ENCODE assay signal across 28 mouse cellular contexts in genomic region chr14:47319362-47319761, GRCm38 (mm10). TPM values are rescaled to one million over a fixed set of nuclear protein-coding genes. Genes with fewer than 3 reads are reported as not detected.
A peak's percentile ranks its signal among the peaks of the same experiment; 100 is the strongest.
DNase-seq lines count a peak whose midpoint lies in the region; ATAC-seq and TF ChIP-seq lines count a peak whose summit lies in the region.
"Had no signal": no experiment of that assay in that cellular context is flagged by ENCODE, and none has a peak within 500 bp of the region (broad histone marks: within the 10 kb centered on the region; RNA-seq: fewer than 3 reads in every experiment).

No protein-coding gene starts in this region.

- 61% methylated on average over 5 of the region's 5 CpGs for WGBS in intestine, postnatal 0 days
- WGBS in intestine, embryonic 15.5 days = 85% methylated on average over 5 of the region's 5 CpGs
- WGBS in liver, embryonic 13.5 days (ENCODE audit: insufficient replicate concordance) = 78% methylated on average over 5 of the region's 5 CpGs
- WGBS in liver, postnatal 0 days (ENCODE audit: insufficient replicate concordance) = 73% methylated on average over 5 of the region's 5 CpGs

- no peak for TF ChIP-seq CTCF in intestine, postnatal 0 days (IDR thresholded peaks at IDR 0.05; ENCODE audit: low read depth)
- no peak for TF ChIP-seq CTCF in liver, postnatal 0 days (IDR thresholded peaks at IDR 0.05; ENCODE audit: low read depth)
- TF ChIP-seq CTCF in MEL (IDR thresholded peaks at IDR 0.05 in 2 of 3, conservative IDR thresholded peaks at IDR 0.05 in 1 of 3; ENCODE audit: control insufficient read depth in 1 of 3, insufficient read depth in 1 of 3, low read depth in 2 of 3, low read length in 3 of 3, poor library complexity in 1 of 3, severe bottlenecking in 1 of 3) = no peak

- intact Hi-C loops in left cerebral cortex, postnatal 36 days (cut with DNase I) = no loop called here

- H3K4me1 ChIP-seq in intestine, postnatal 0 days (replicated peaks; ENCODE audit: control insufficient read depth, insufficient read depth, low read length) = no peaks in the 10 kb centered on the region
- H3K4me1 ChIP-seq in intestine, embryonic 15.5 days (replicated peaks) = no peaks in the 10 kb centered on the region
- H3K4me1 ChIP-seq in liver, embryonic 13.5 days (replicated peaks) = peaks cover 37% of the 10 kb centered on the region
- H3K4me1 ChIP-seq in liver, postnatal 0 days (ENCODE audit: insufficient read depth) = 0 out of 2 replicates have a peak, but pooled peaks cover 2% of the 10 kb centered on the region
- H3K4me1 ChIP-seq in MEL (ENCODE audit: control insufficient read depth in 1 of 2, insufficient read depth in 2 of 2, low read length in 2 of 2) = peaks cover 0 to 4% of the 10 kb centered on the region in 2 experiments; a peak in 2 of 4 replicates
- H3K4me1 ChIP-seq: embryonic facial prominence, embryonic 13.5 days; embryonic facial prominence, embryonic 15.5 days; forebrain, embryonic 10.5 days; forebrain, embryonic 12.5 days had no signal

- peaks cover 4% of the 10 kb centered on the region; the same call in 1 of the 2 replicates for H3K79me2 ChIP-seq in MEL (ENCODE audit: control insufficient read depth, insufficient read depth, low read length, poor library complexity)

- TF ChIP-seq EP300 in liver, postnatal 0 days (IDR thresholded peaks at IDR 0.05; ENCODE audit: low read depth) = no peak
- TF ChIP-seq EP300 in MEL (IDR thresholded peaks at IDR 0.05; ENCODE audit: low read depth in 1 of 2, low read length in 2 of 2) = no peak

- H3K4me3 ChIP-seq in intestine, postnatal 0 days (ENCODE audit: low read depth, low read length) = no peak overlapping the region
- no peak overlapping the region for H3K4me3 ChIP-seq in intestine, embryonic 15.5 days (replicated peaks)
- no peak overlapping the region for H3K4me3 ChIP-seq in liver, embryonic 13.5 days (replicated peaks)
- H3K4me3 ChIP-seq in liver, postnatal 0 days (ENCODE audit: low read depth, low read length) = no peak overlapping the region
- no peak overlapping the region for H3K4me3 ChIP-seq in MEL (ENCODE audit: control insufficient read depth in 1 of 2, insufficient read depth in 1 of 2, low read depth in 2 of 2, low read length in 2 of 2)
- H3K4me3 ChIP-seq: embryonic facial prominence, embryonic 13.5 days; embryonic facial prominence, embryonic 15.5 days; erythroblast, embryonic 14.5 days; forebrain, embryonic 10.5 days; forebrain, embryonic 12.5 days had no signal

- H3K9ac ChIP-seq in intestine, postnatal 0 days (ENCODE audit: low read depth, low read length) = no peak overlapping the region
- H3K9ac ChIP-seq in intestine, embryonic 15.5 days = no peak overlapping the region
- H3K9ac ChIP-seq in liver, embryonic 13.5 days = no peak overlapping the region
- H3K9ac ChIP-seq in liver, postnatal 0 days (replicated peaks) = no peak overlapping the region
- no peak overlapping the region for H3K9ac ChIP-seq in MEL (ENCODE audit: control insufficient read depth, low read depth, low read length, poor library complexity, severe bottlenecking)
- H3K9ac ChIP-seq: embryonic facial prominence, embryonic 13.5 days; embryonic facial prominence, embryonic 15.5 days; forebrain, embryonic 12.5 days had no signal

- no peak for TF ChIP-seq RAD21 in MEL (IDR thresholded peaks at IDR 0.05; ENCODE audit: low read depth, low read length)

- no peak overlapping the region; the same call in 1 of the 2 replicates for H3K27ac ChIP-seq in intestine, postnatal 0 days (ENCODE audit: low read depth, low read length)
- H3K27ac ChIP-seq in intestine, embryonic 15.5 days = no peak overlapping the region
- H3K27ac ChIP-seq in liver, embryonic 13.5 days = peak overlapping the region; percentile 6; the same call in 1 of the 2 replicates
- no peak overlapping the region for H3K27ac ChIP-seq in liver, postnatal 0 days (ENCODE audit: low read depth)
- no peak overlapping the region for H3K27ac ChIP-seq in MEL (ENCODE audit: control insufficient read depth, low read depth, low read length)
- H3K27ac ChIP-seq: embryonic facial prominence, embryonic 13.5 days; embryonic facial prominence, embryonic 15.5 days; forebrain, embryonic 10.5 days; forebrain, embryonic 12.5 days had no signal

- H3K36me3 ChIP-seq in intestine, postnatal 0 days (ENCODE audit: control insufficient read depth, insufficient read depth) = peaks cover 26% of the 10 kb centered on the region
- H3K36me3 ChIP-seq in intestine, embryonic 15.5 days = peaks cover 9% of the 10 kb centered on the region; the same call in 1 of the 2 replicates
- peaks cover 55% of the 10 kb centered on the region for H3K36me3 ChIP-seq in liver, embryonic 13.5 days
- peaks cover 29% of the 10 kb centered on the region for H3K36me3 ChIP-seq in liver, postnatal 0 days (replicated peaks; ENCODE audit: insufficient read depth, low read length)
- peaks cover 14 to 15% of the 10 kb centered on the region in 2 experiments for H3K36me3 ChIP-seq in MEL (ENCODE audit: control insufficient read depth in 1 of 2, insufficient read depth in 2 of 2, low read length in 2 of 2)

- peak; percentile 33 for DNase-seq in heart, adult 11 months
- no peak for DNase-seq in heart, adult 8-10 months (ENCODE audit: low spot score)
- DNase-seq in liver, embryonic 13.5 days = no peak
- no peak for DNase-seq in liver, postnatal 0 days
- no peak for DNase-seq in MEL (ENCODE audit: low read depth, low spot score)
- DNase-seq in left cerebral cortex, postnatal 36 days (ENCODE audit: low spot score in 2 of 2) = no peak
- DNase-seq: adrenal gland, adult 2 months; adrenal gland, postnatal 10 days; adrenal gland, postnatal 25 days; B cell, adult 2 months; cerebellum, adult 11 months; cerebellum, adult 18-20 months; cerebellum, adult 8-10 months; cerebellum, adult 9-11 months; cerebellum, postnatal 14 days; cerebellum, postnatal 36 days; embryo, embryonic 11 days had no signal

- no peak overlapping the region for H3K4me2 ChIP-seq in intestine, postnatal 0 days (replicated peaks; ENCODE audit: low read depth)
- no peak overlapping the region for H3K4me2 ChIP-seq in intestine, embryonic 15.5 days (replicated peaks)
- H3K4me2 ChIP-seq in liver, embryonic 13.5 days = no peak overlapping the region
- no peak overlapping the region for H3K4me2 ChIP-seq in liver, postnatal 0 days (ENCODE audit: low read depth, low read length)
- H3K4me2 ChIP-seq: embryonic facial prominence, embryonic 13.5 days; embryonic facial prominence, embryonic 15.5 days; forebrain, embryonic 12.5 days had no signal

- H3K27me3 ChIP-seq in intestine, postnatal 0 days (replicated peaks; ENCODE audit: control insufficient read depth, insufficient read depth, low read length) = no peaks in the 10 kb centered on the region
- H3K27me3 ChIP-seq in intestine, embryonic 15.5 days (replicated peaks) = no peaks in the 10 kb centered on the region
- H3K27me3 ChIP-seq in liver, embryonic 13.5 days = no peaks in the 10 kb centered on the region
- no peaks in the 10 kb centered on the region for H3K27me3 ChIP-seq in liver, postnatal 0 days (ENCODE audit: insufficient read depth, low read length)
- no peaks in the 10 kb centered on the region for H3K27me3 ChIP-seq in MEL (ENCODE audit: control insufficient read depth in 1 of 2, insufficient read depth in 2 of 2, low read length in 2 of 2)
- H3K27me3 ChIP-seq: CH12.LX; embryonic facial prominence, embryonic 13.5 days; embryonic facial prominence, embryonic 15.5 days; forebrain, embryonic 12.5 days had no signal

- no peaks in the 10 kb centered on the region for H3K9me3 ChIP-seq in intestine, postnatal 0 days (ENCODE audit: control insufficient read depth)
- no peaks in the 10 kb centered on the region for H3K9me3 ChIP-seq in intestine, embryonic 15.5 days
- no peaks in the 10 kb centered on the region for H3K9me3 ChIP-seq in liver, embryonic 13.5 days (replicated peaks)
- H3K9me3 ChIP-seq in liver, postnatal 0 days (ENCODE audit: low read length) = no peaks in the 10 kb centered on the region
- H3K9me3 ChIP-seq in MEL (replicated peaks; ENCODE audit: insufficient read depth, low read length) = no peaks in the 10 kb centered on the region
- H3K9me3 ChIP-seq: embryonic facial prominence, embryonic 13.5 days; embryonic facial prominence, embryonic 15.5 days; forebrain, embryonic 10.5 days; forebrain, embryonic 12.5 days; G1E had no signal

- TF ChIP-seq POLR2A in MEL (IDR thresholded peaks at IDR 0.05; ENCODE audit: control insufficient read depth in 1 of 2, insufficient read depth in 1 of 2, low read depth in 1 of 2, low read length in 2 of 2, poor library complexity in 1 of 2) = no peak

- 0 out of 2 replicates have a peak, but pooled peaks have one; percentile 39 for ATAC-seq in intestine, postnatal 0 days
- no peak for ATAC-seq in intestine, embryonic 15.5 days
- ATAC-seq in liver, embryonic 13.5 days (ENCODE audit: low read depth) = no peak
- ATAC-seq in liver, postnatal 0 days = no peak
- ATAC-seq: CD4-positive, CD25-positive, alpha-beta regulatory T cell, adult 4 months; forebrain, embryonic 14.5 days had no signal

RNA-seq across cellular contexts. Expression of gene Mapk1ip1l, which starts 21.3 kb away (rescaled TPM):
- 10 to 100 TPM; 21.8 to 35.6 (median 30.7) TPM for total RNA-seq in heart, adult 8-10 months (2022)
- 30.8 and 31.2 TPM in 2 replicates for polyA plus RNA-seq in intestine, postnatal 0 days (2015; fragmentation: Nextera tagmentation; extraction: Ambion mirVana)
- polyA plus RNA-seq in intestine, embryonic 15.5 days (2015; fragmentation: Nextera tagmentation; extraction: Ambion mirVana) = 61.5 and 63.4 TPM in 2 replicates
- polyA plus RNA-seq in liver, embryonic 13.5 days (2015; fragmentation: Nextera tagmentation; extraction: Ambion mirVana) = 28.7 and 36.8 TPM in 2 replicates
- polyA plus RNA-seq in liver, postnatal 0 days (2015; fragmentation: Nextera tagmentation; extraction: Ambion mirVana) = 15.1 and 16.6 TPM in 2 replicates
- total RNA-seq in MEL (2012; rRNA removed) = 33.8 and 37.8 TPM in 2 replicates
- 100 to 1,000 TPM in 1 of 2 experiments, 10 to 100 TPM in 1; 59.5 to 159 TPM for polyA plus RNA-seq in MEL (2012; ENCODE audit: insufficient read depth in 1 of 2, insufficient read length in 2 of 2, low read depth in 1 of 2, low replicate concordance in 2 of 2, missing spikeins in 1 of 2)
- total RNA-seq in left cerebral cortex, postnatal 36 days (2021) = 10 to 100 TPM; 42.6 to 54.0 TPM

RNA-seq across cellular contexts. Expression of gene Socs4, which starts 42.6 kb away (rescaled TPM):
- total RNA-seq in heart, adult 8-10 months (2022) = 10 to 100 TPM; 12.7 to 14.2 (median 13.5) TPM
- polyA plus RNA-seq in intestine, postnatal 0 days (2015; fragmentation: Nextera tagmentation; extraction: Ambion mirVana) = 4.3 and 5.3 TPM in 2 replicates
- 4.2 and 4.8 TPM in 2 replicates for polyA plus RNA-seq in intestine, embryonic 15.5 days (2015; fragmentation: Nextera tagmentation; extraction: Ambion mirVana)
- polyA plus RNA-seq in liver, embryonic 13.5 days (2015; fragmentation: Nextera tagmentation; extraction: Ambion mirVana) = 2.3 and 2.7 TPM in 2 replicates
- polyA plus RNA-seq in liver, postnatal 0 days (2015; fragmentation: Nextera tagmentation; extraction: Ambion mirVana) = 1.7 and 1.9 TPM in 2 replicates
- 8.7 and 8.8 TPM in 2 replicates for total RNA-seq in MEL (2012; rRNA removed)
- 10 to 100 TPM; 13.9 to 21.0 TPM for polyA plus RNA-seq in MEL (2012; ENCODE audit: insufficient read depth in 1 of 2, insufficient read length in 2 of 2, low read depth in 1 of 2, low replicate concordance in 2 of 2, missing spikeins in 1 of 2)
- total RNA-seq in left cerebral cortex, postnatal 36 days (2021) = 10 to 100 TPM; 11.5 to 11.6 TPM

RNA-seq across cellular contexts. Expression of gene Wdhd1, which starts 42.7 kb away (rescaled TPM):
- total RNA-seq in heart, adult 8-10 months (2022) = 1 to 10 TPM in 1 of 4 experiments, under 1 TPM in 3; 0.57 to 1.1 (median 0.78) TPM
- polyA plus RNA-seq in intestine, postnatal 0 days (2015; fragmentation: Nextera tagmentation; extraction: Ambion mirVana) = 4.5 and 4.6 TPM in 2 replicates
- 25.1 and 28.4 TPM in 2 replicates for polyA plus RNA-seq in intestine, embryonic 15.5 days (2015; fragmentation: Nextera tagmentation; extraction: Ambion mirVana)
- polyA plus RNA-seq in liver, embryonic 13.5 days (2015; fragmentation: Nextera tagmentation; extraction: Ambion mirVana) = 38.9 and 45.9 TPM in 2 replicates
- polyA plus RNA-seq in liver, postnatal 0 days (2015; fragmentation: Nextera tagmentation; extraction: Ambion mirVana) = 10.1 and 13.7 TPM in 2 replicates
- total RNA-seq in MEL (2012; rRNA removed) = 49.1 and 51.6 TPM in 2 replicates
- polyA plus RNA-seq in MEL (2012; ENCODE audit: insufficient read depth in 1 of 2, insufficient read length in 2 of 2, low read depth in 1 of 2, low replicate concordance in 2 of 2, missing spikeins in 1 of 2) = 10 to 100 TPM in 1 of 2 experiments, not detected in 1; 91.5 TPM
- total RNA-seq in left cerebral cortex, postnatal 36 days (2021) = 1 to 10 TPM; 4.2 to 5.9 TPM

RNA-seq across cellular contexts. Expression of gene Lgals3, which starts 48.2 kb away (rescaled TPM):
- total RNA-seq in heart, adult 8-10 months (2022) = 1 to 10 TPM; 4.0 to 6.1 (median 5.1) TPM
- 207 and 273 TPM in 2 replicates for polyA plus RNA-seq in intestine, postnatal 0 days (2015; fragmentation: Nextera tagmentation; extraction: Ambion mirVana)
- polyA plus RNA-seq in intestine, embryonic 15.5 days (2015; fragmentation: Nextera tagmentation; extraction: Ambion mirVana) = 19.5 and 25.7 TPM in 2 replicates
- polyA plus RNA-seq in liver, embryonic 13.5 days (2015; fragmentation: Nextera tagmentation; extraction: Ambion mirVana) = 17.6 and 20.3 TPM in 2 replicates
- 53.3 and 60.8 TPM in 2 replicates for polyA plus RNA-seq in liver, postnatal 0 days (2015; fragmentation: Nextera tagmentation; extraction: Ambion mirVana)
- 0.12 TPM in 1 of 2 replicates, not detected in the other for total RNA-seq in MEL (2012; rRNA removed)
- 1 to 10 TPM in 1 of 2 experiments, not detected in 1; 1.8 TPM for polyA plus RNA-seq in MEL (2012; ENCODE audit: insufficient read depth in 1 of 2, insufficient read length in 2 of 2, low read depth in 1 of 2, low replicate concordance in 2 of 2, missing spikeins in 1 of 2)
- total RNA-seq in left cerebral cortex, postnatal 36 days (2021) = under 1 TPM in 1 of 2 experiments, not detected in 1; 0.49 TPM
